Comparison of ENCODE assay signal across 31 mouse cellular contexts in the genomic region with DNA sequence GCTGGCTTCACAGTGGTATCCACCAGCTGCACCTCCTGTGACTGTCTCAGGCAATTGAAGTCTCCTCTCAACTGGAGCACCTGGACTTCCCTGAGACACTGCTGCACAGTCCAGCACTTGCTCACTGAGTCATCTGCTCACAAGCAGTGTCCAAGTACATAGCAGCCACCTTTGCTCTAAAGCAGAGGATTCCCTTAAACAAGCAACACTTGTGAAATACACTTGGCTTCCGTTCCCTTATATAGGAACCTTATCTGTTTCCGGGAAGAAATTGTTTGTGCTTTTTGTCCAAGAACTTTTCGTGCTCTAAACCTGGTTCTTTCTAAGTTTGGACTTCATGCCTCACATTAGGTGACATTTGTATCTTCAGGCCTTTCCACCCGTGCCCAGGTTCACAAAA.
"Had no signal": no experiment of that assay in that cellular context is flagged by ENCODE, and none has a peak within 500 bp of the region (broad histone marks: within the 10 kb centered on the region; RNA-seq: fewer than 3 reads in every experiment).

No protein-coding gene starts in this region.

- H3K4me2 ChIP-seq: limb, embryonic 12.5 days; limb, embryonic 13.5 days; limb, embryonic 15.5 days; liver, embryonic 11.5 days; liver, embryonic 13.5 days; liver, embryonic 15.5 days; lung, embryonic 14.5 days; lung, embryonic 15.5 days; midbrain, embryonic 11.5 days; midbrain, embryonic 12.5 days; midbrain, embryonic 13.5 days; midbrain, embryonic 15.5 days; neural tube, embryonic 12.5 days had no signal

- H3K4me1 ChIP-seq: limb, embryonic 10.5 days; limb, embryonic 12.5 days; limb, embryonic 13.5 days; limb, embryonic 15.5 days; liver, embryonic 13.5 days; liver, embryonic 15.5 days; lung, embryonic 15.5 days; midbrain, embryonic 10.5 days; midbrain, embryonic 12.5 days; midbrain, embryonic 13.5 days; midbrain, embryonic 15.5 days; neural tube, embryonic 12.5 days had no signal

- H3K27ac ChIP-seq: left cerebral cortex, adult 2 months; limb, embryonic 10.5 days; limb, embryonic 12.5 days; limb, embryonic 13.5 days; limb, embryonic 15.5 days; liver, embryonic 13.5 days; liver, embryonic 14.5 days; liver, embryonic 15.5 days; lung, embryonic 15.5 days; macrophage; midbrain, embryonic 10.5 days; midbrain, embryonic 12.5 days; midbrain, embryonic 13.5 days; midbrain, embryonic 15.5 days; neural tube, embryonic 12.5 days had no signal

- H3K9me3 ChIP-seq: limb, embryonic 10.5 days; limb, embryonic 12.5 days; limb, embryonic 13.5 days; limb, embryonic 15.5 days; liver, embryonic 13.5 days; liver, embryonic 15.5 days; lung, embryonic 15.5 days; midbrain, embryonic 10.5 days; midbrain, embryonic 12.5 days; midbrain, embryonic 13.5 days; midbrain, embryonic 15.5 days; neural tube, embryonic 12.5 days had no signal

- H3K27me3 ChIP-seq: limb, embryonic 12.5 days; limb, embryonic 13.5 days; limb, embryonic 15.5 days; liver, embryonic 13.5 days; liver, embryonic 15.5 days; lung, embryonic 15.5 days; midbrain, embryonic 12.5 days; midbrain, embryonic 13.5 days; midbrain, embryonic 15.5 days; neural tube, embryonic 12.5 days had no signal

- H3K9ac ChIP-seq: limb, embryonic 12.5 days; limb, embryonic 13.5 days; limb, embryonic 15.5 days; liver, embryonic 13.5 days; liver, embryonic 14.5 days; liver, embryonic 15.5 days; liver, postnatal 0 days; lung, embryonic 14.5 days; lung, embryonic 15.5 days; midbrain, embryonic 12.5 days; midbrain, embryonic 13.5 days; midbrain, embryonic 15.5 days; neural tube, embryonic 12.5 days had no signal

- DNase-seq: left cerebral cortex, postnatal 4 days; liver; liver, embryonic 13.5 days; liver, postnatal 0 days; lung, adult 18-20 months; lung, adult 2 months; lung, embryonic 14.5 days; lung, postnatal 10 days; lung, postnatal 14 days; lung, postnatal 36 days; lung, postnatal 4 days; midbrain, embryonic 14.5 days had no signal

- H3K36me3 ChIP-seq: limb, embryonic 10.5 days; limb, embryonic 12.5 days; limb, embryonic 13.5 days; limb, embryonic 15.5 days; liver, embryonic 13.5 days; liver, embryonic 15.5 days; lung, embryonic 15.5 days; midbrain, embryonic 10.5 days; midbrain, embryonic 12.5 days; midbrain, embryonic 13.5 days; midbrain, embryonic 15.5 days; neural tube, embryonic 12.5 days had no signal

- H3K4me3 ChIP-seq: left cerebral cortex, adult 2 months; limb, embryonic 10.5 days; limb, embryonic 12.5 days; limb, embryonic 13.5 days; limb, embryonic 15.5 days; liver, embryonic 13.5 days; liver, embryonic 15.5 days; lung, embryonic 15.5 days; midbrain, embryonic 10.5 days; midbrain, embryonic 12.5 days; midbrain, embryonic 13.5 days; midbrain, embryonic 15.5 days; myocyte; neural tube, embryonic 12.5 days had no signal

- ATAC-seq: liver, postnatal 0 days; lung, postnatal 0 days; midbrain, embryonic 13.5 days; midbrain, embryonic 15.5 days; midbrain, embryonic 16.5 days had no signal
